Mouse (Mus musculus) stomach, embryonic 14.5 days (tissue): ENCODE data around the gene Snapc3. TPM values are rescaled to one million over a fixed set of nuclear protein-coding genes. Genes with fewer than 3 reads are reported as not detected.

Source experiments
- ATAC-seq: fragments of 200-750 bp; cut with Nextera tagmentation; 2 replicates; pipeline ENCODE4 v1.8.0; 2017; ENCODE audit warnings: low read depth, moderate TSS enrichment; ENCODE audit not compliant: insufficient number of reproducible peaks, insufficient read depth, low FRiP score
- H3K27ac ChIP-seq: fragments of 300-500 bp; sonication (generic); 2 replicates; pipeline ENCODE4 v1.5.1; 2014; ENCODE audit warnings: mild to moderate bottlenecking, low read length, moderate library complexity, mixed read lengths
- H3K27me3 ChIP-seq: fragments of 300-500 bp; sonication (generic); 2 replicates; pipeline ENCODE4 v1.6.1; 2014; ENCODE audit warnings: low read length, control low read depth, mixed read lengths; ENCODE audit not compliant: control insufficient read depth, insufficient read depth
- H3K36me3 ChIP-seq: fragments of 300-500 bp; sonication (generic); 2 replicates; pipeline ENCODE4 v1.6.1; 2014; ENCODE audit warnings: mild to moderate bottlenecking, control low read depth, low read length, moderate library complexity, mixed read lengths; ENCODE audit not compliant: control insufficient read depth, insufficient read depth
- H3K4me1 ChIP-seq: fragments of 300-500 bp; sonication (generic); 2 replicates; pipeline ENCODE4 v1.6.1; 2014; ENCODE audit warnings: low read length, control low read depth, mixed read lengths; ENCODE audit not compliant: control insufficient read depth, insufficient read depth
- H3K4me2 ChIP-seq: fragments of 300-500 bp; sonication (generic); replicated peaks from 2 replicates; pipeline ENCODE4 v1.6.1; 2014; ENCODE audit warnings: low read depth, low read length, control low read depth
- H3K4me3 ChIP-seq: fragments of 300-500 bp; sonication (generic); 2 replicates; pipeline ENCODE4 v1.5.1; 2014; ENCODE audit warnings: low read depth, low read length, control low read depth
- H3K9ac ChIP-seq: fragments of 300-500 bp; sonication (generic); replicated peaks from 2 replicates; pipeline ENCODE4 v1.6.1; 2014; ENCODE audit warnings: low read depth, mild to moderate bottlenecking, control low read depth, low read length, moderate library complexity, mixed read lengths
- H3K9me3 ChIP-seq: fragments of 300-500 bp; sonication (generic); 2 replicates; pipeline ENCODE4 v1.6.1; 2016; ENCODE audit warnings: low read depth, low read length, control low read depth; ENCODE audit not compliant: control insufficient read depth
- WGBS: fragments of 180-500 bp; shearing (Covaris S2); extraction: QIAGEN DNeasy Blood & Tissue Kit; methylation state at CpG from one replicate; pipeline ENCODE4 v1.1.7; 2014; 5-methylcytosine and 5-hydroxymethylcytosine counted together
- polyA plus RNA-seq: library from polyadenylated mRNA; unstranded; fragments of >200 nt; fragmentation: Nextera tagmentation; extraction: Ambion mirVana; gene quantifications from 2 replicates; pipeline ENCODE4 v1.2.1, GENCODE M21; 2014

The Snapc3 gene
- polyA plus RNA-seq, 1 experiment from 2014 or later = 48.8 TPM

DNA sequence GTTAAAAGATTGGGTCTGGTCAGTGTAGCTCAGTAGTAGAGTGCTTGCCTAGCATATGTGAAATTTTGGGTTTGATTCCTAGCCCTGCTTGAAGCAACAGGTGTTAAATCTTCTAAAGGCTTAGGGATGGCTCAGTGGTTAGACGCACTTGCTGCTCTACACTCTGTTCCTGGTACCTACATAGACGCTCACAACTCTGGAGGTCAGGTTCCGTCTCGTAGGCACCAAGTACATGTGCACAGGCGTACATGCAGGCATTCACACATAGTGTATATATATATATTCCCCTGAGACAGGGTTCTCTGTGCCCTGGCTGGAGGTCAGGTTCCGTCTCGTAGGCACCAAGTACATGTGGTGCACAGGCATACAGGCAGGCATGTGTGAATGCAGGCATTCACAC is 9.6 kb downstream of the Snapc3 start:
- WGBS = 94% methylated on average over 7 of the region's 7 CpGs
- Histone ChIP-seq H3K4me2 (no peak overlapping the region), H3K4me1 (no peaks in the 10 kb centered on the region), H3K36me3 (peaks cover 40% of the 10 kb centered on the region), H3K9me3 (no peaks in the 10 kb centered on the region), H3K27me3 (no peaks in the 10 kb centered on the region), H3K9ac (no peak overlapping the region), H3K27ac (no peak overlapping the region), H3K4me3 (no peak overlapping the region)
- ATAC-seq = no peak

DNA sequence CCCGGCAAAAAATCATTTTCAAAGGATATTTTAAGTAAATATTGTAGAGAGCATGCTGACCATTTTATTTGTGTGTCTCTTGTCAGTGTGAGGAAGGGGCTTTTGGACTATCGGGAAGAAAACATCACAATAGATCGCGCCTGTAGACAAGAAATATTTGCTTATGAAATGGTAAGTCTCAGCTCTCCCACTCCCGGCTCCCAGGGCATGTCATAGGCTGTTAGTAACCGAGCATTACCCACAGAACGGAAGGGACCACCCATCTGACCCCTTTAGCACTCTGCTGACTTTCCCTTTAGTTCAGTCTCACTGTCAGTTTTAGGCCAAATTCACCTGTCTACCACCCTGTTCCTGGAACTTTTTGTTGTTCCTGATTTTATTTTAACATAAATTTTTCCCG is 10.2 kb downstream of the Snapc3 start:
- 96% methylated on average over 8 of the region's 8 CpGs for WGBS
- Histone ChIP-seq H3K27ac (no peak overlapping the region), H3K4me3 (no peak overlapping the region), H3K9ac (no peak overlapping the region), H3K36me3 (peaks cover 39% of the 10 kb centered on the region), H3K4me2 (no peak overlapping the region), H3K4me1 (no peaks in the 10 kb centered on the region), H3K27me3 (no peaks in the 10 kb centered on the region), H3K9me3 (no peaks in the 10 kb centered on the region)
- ATAC-seq = no peak

DNA sequence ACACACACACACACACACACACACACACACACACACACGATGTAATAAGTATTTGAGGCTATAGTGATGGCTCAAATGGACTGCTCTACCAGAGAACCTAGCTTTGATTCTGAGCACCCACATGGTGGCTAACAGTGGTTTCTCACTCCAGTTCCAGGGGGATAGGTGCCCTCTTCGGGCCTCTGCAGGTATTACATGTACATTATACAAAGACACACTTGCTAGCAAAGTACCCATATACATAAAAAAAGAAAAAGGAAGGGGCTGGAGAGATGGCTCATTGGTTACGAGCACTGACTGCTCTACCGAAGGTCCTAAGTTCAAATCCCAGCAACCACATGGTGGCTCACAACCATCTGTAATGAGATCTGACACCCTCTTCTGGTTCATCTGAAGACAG is 11.3 kb downstream of the Snapc3 start:
- Histone ChIP-seq H3K4me3 (no peak overlapping the region), H3K4me2 (no peak overlapping the region), H3K27me3 (no peaks in the 10 kb centered on the region), H3K27ac (no peak overlapping the region), H3K9ac (no peak overlapping the region), H3K4me1 (no peaks in the 10 kb centered on the region), H3K36me3 (peaks cover 31% of the 10 kb centered on the region), H3K9me3 (no peaks in the 10 kb centered on the region)
- WGBS = 91% methylated on average over 4 of the region's 4 CpGs
- ATAC-seq = no peak

DNA sequence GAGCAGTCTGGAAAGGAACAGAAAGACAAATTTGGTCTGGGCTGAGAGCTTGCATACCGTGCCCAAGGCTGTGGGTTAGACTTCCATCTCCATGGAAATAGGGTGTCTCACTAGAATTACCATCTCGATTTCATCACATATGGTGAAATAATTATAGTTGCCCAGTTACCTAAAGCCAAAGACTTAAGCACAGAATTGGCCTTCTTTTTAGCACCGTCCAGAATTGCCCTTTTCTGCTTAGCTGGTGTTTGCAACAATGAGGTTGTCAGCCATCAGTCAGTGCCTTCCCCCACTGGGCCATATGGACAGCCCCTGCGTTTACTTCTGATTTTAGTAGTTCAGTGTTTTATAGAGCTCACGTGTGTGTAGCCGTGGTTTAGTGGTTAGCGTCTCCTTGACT is 14.4 kb downstream of the Snapc3 start:
- H3K27me3 ChIP-seq = no peaks in the 10 kb centered on the region
- no peaks in the 10 kb centered on the region for H3K9me3 ChIP-seq
- no peak overlapping the region for H3K9ac ChIP-seq
- H3K27ac ChIP-seq = no peak overlapping the region
- ATAC-seq = no peak
- WGBS = 94% methylated on average over 7 of the region's 7 CpGs
- H3K36me3 ChIP-seq = peaks cover 41% of the 10 kb centered on the region
- no peak overlapping the region for H3K4me3 ChIP-seq
- no peak overlapping the region for H3K4me2 ChIP-seq
- no peaks in the 10 kb centered on the region for H3K4me1 ChIP-seq

DNA sequence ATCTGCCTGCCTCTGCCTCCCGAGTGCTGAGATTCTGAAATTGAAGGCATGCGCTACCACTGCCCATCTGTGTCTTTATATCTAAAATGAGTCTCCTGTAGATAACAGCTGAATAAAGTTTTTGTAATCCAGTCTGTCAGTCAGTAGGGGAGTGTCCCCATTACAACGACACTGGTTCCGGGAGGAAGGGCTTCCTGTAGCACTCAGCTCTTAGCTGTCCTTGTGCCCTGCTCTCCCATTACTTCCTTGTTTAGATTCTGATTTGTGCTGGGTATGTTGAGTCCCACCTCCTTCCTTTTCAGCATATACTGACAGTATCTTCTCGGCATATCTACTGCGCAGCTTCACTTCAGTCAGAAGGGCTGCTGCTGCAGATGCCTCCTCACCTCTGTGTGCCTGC is 15.4 kb downstream of the Snapc3 start:
- H3K9me3 ChIP-seq = no peaks in the 10 kb centered on the region
- no peak overlapping the region for H3K27ac ChIP-seq
- no peak overlapping the region for H3K4me3 ChIP-seq
- H3K36me3 ChIP-seq = peaks cover 48% of the 10 kb centered on the region
- ATAC-seq = no peak
- H3K27me3 ChIP-seq = no peaks in the 10 kb centered on the region
- no peak overlapping the region for H3K9ac ChIP-seq
- 90% methylated on average over 6 of the region's 6 CpGs for WGBS
- no peaks in the 10 kb centered on the region for H3K4me1 ChIP-seq
- no peak overlapping the region for H3K4me2 ChIP-seq

DNA sequence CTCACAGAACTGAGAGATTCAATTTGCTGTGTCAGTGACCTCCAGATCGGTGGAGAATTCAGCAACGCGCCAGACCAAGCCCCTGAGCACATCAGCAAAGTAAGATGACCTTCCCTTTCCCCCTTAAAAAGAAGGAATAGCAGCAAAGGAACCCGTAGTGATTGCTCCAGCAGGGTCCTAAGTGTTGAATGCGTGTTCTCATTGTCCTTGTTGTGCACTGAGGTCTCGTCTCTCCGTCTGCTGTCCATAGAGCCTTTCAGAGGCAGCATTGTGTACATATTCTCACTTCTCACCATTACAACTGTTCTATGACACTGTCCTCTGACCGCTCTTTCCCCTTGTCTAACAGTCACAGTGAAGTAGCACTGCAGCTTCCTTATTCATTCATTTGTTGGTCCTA is 18.9 kb downstream of the Snapc3 start:
- H3K27me3 ChIP-seq = no peaks in the 10 kb centered on the region
- H3K4me1 ChIP-seq = no peaks in the 10 kb centered on the region
- no peaks in the 10 kb centered on the region for H3K9me3 ChIP-seq
- no peak overlapping the region for H3K27ac ChIP-seq
- H3K9ac ChIP-seq = no peak overlapping the region
- peaks cover 55% of the 10 kb centered on the region for H3K36me3 ChIP-seq
- no peak for ATAC-seq
- no peak overlapping the region for H3K4me2 ChIP-seq
- 94% methylated on average over 8 of the region's 8 CpGs for WGBS
- no peak overlapping the region for H3K4me3 ChIP-seq

DNA sequence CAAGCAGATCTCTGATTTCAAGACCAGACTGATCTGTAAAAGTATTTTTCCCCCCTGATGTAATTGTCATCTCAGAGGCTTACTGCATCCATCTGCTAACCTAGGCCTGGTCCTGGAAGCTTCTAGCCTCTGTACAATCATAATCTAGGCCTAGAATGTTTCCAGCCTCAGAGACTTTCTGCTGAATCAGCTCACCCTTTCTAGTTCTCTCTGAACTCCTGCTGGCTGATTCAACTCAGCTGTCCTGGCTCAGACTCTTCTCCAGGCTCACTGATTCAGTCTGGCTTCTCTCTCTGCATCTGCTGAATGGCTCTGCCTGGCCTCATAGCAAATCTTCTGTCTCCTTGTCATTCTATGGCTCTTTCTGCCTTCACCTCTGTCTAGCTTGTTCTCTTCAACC is 20.6 kb downstream of the Snapc3 start:
- Histone ChIP-seq H3K4me1 (no peaks in the 10 kb centered on the region), H3K4me3 (no peak overlapping the region), H3K9me3 (no peaks in the 10 kb centered on the region), H3K36me3 (peaks cover 65% of the 10 kb centered on the region), H3K27ac (no peak overlapping the region), H3K27me3 (no peaks in the 10 kb centered on the region), H3K9ac (no peak overlapping the region), H3K4me2 (no peak overlapping the region)
- ATAC-seq = no peak

DNA sequence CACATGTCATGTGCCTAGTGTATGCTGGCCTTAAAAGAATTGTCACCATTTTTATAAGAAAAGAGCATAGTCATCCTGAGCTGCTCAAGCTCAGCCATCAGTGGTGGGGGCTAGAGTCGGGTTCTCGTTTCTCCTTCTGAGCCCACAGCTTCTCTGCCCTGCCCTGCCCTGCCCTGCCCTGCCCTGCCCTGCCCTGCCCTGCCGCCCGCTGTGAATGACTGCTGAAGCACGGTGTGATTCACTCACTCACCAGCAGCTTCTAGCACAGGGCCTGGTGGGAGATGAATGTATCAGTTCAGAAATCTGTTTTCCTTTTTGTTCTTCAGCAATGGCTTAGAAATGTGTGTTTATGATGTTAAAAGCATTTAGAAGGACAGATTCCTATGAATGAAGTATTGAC is 21.5 kb downstream of the Snapc3 start:
- Histone ChIP-seq H3K9ac (no peak overlapping the region), H3K36me3 (peaks cover 61% of the 10 kb centered on the region), H3K4me2 (no peak overlapping the region), H3K27ac (no peak overlapping the region), H3K4me1 (no peaks in the 10 kb centered on the region), H3K27me3 (no peaks in the 10 kb centered on the region), H3K4me3 (no peak overlapping the region), H3K9me3 (no peaks in the 10 kb centered on the region)
- no peak for ATAC-seq
- WGBS = 58% methylated on average over 5 of the region's 5 CpGs

DNA sequence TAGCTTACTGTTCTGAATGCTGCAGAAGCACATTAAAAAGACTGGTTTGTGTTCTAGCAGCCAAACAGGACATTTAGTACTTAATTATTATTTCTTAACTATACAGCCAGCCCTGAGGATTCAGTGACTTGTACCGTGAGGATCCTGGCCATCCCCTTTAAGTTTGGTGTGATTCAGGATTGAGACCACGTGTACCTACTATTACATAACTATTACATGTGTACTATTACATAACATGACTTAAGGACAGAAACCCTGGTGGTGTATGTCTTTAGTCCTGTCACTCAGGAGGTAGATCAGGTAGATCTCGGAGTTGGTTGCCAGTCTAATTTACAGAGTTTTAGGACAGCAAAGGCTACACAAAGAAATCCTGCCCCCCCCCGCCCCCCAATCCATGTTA is 23.5 kb downstream of the Snapc3 start:
- 93% methylated on average over 4 of the region's 4 CpGs for WGBS
- H3K4me2 ChIP-seq = no peak overlapping the region
- no peaks in the 10 kb centered on the region for H3K9me3 ChIP-seq
- no peak overlapping the region for H3K9ac ChIP-seq
- no peak overlapping the region for H3K27ac ChIP-seq
- peaks cover 50% of the 10 kb centered on the region for H3K36me3 ChIP-seq
- ATAC-seq = no peak
- H3K27me3 ChIP-seq = no peaks in the 10 kb centered on the region
- H3K4me1 ChIP-seq = no peaks in the 10 kb centered on the region
- H3K4me3 ChIP-seq = no peak overlapping the region
